Mouse (Mus musculus) WW6 (cell line): ENCODE data around the gene Morc4.

Experiments used
- DNase-seq: peaks from one replicate; pipeline ENCODE4 v3.0.0-alpha.2; 2013; ENCODE audit warnings: low read depth, low spot score

Morc4 gene

GRCm38 (mm10) chrX:139807391-139807790, 64.1 kb downstream of the Morc4 start:
- no peak for DNase-seq

- no peak for DNase-seq
Observed at GRCm38 (mm10) chrX:139805918-139806317, 65.6 kb downstream of the Morc4 start.

GRCm38 (mm10) chrX:139803028-139803427, 68.4 kb downstream of the Morc4 start:
- no peak for DNase-seq

GRCm38 (mm10) chrX:139800406-139800878, 71.0 kb downstream of the Morc4 start, which contains the start of gene Cldn2:
Gene Cldn2, plus strand, starts transcription at chrX:139800828.
- DNase-seq, result no peak

GRCm38 (mm10) chrX:139799953-139800352, 71.5 kb downstream of the Morc4 start:
- no peak for DNase-seq

GRCm38 (mm10) chrX:139797875-139798274, 73.6 kb downstream of the Morc4 start:
- DNase-seq, result no peak

GRCm38 (mm10) chrX:139796037-139796436, 75.4 kb downstream of the Morc4 start:
- DNase-seq, result no peak

GRCm38 (mm10) chrX:139794072-139794845, 77.2 kb downstream of the Morc4 start:
- no peak for DNase-seq

GRCm38 (mm10) chrX:139785764-139786163, 85.7 kb downstream of the Morc4 start:
- no peak for DNase-seq

- no peak for DNase-seq
Observed at GRCm38 (mm10) chrX:139783045-139783422, 88.4 kb downstream of the Morc4 start.

- DNase-seq, result peak; percentile 22
Observed at GRCm38 (mm10) chrX:139782278-139783044, 89.0 kb downstream of the Morc4 start, which contains the start of gene Ripply1. Gene Ripply1, minus strand, starts transcription at chrX:139782353.

- DNase-seq, result no peak
Observed at GRCm38 (mm10) chrX:139781563-139781962, 89.9 kb downstream of the Morc4 start.

GRCm38 (mm10) chrX:139780988-139781387, 90.5 kb downstream of the Morc4 start:
- DNase-seq, result no peak

GRCm38 (mm10) chrX:139779401-139779800, 92.1 kb downstream of the Morc4 start:
- no peak for DNase-seq

GRCm38 (mm10) chrX:139778886-139779285, 92.6 kb downstream of the Morc4 start:
- no peak for DNase-seq

GRCm38 (mm10) chrX:139777357-139777756, 94.1 kb downstream of the Morc4 start:
- DNase-seq, result no peak

- no peak for DNase-seq
Observed at GRCm38 (mm10) chrX:139775084-139775612, 96.3 kb downstream of the Morc4 start.

GRCm38 (mm10) chrX:139774309-139775083, 97.0 kb downstream of the Morc4 start:
- peak; percentile 34 for DNase-seq
